Mouse (Mus musculus): ENCODE data around the gene Hmg20b.

The Hmg20b gene

DNA sequence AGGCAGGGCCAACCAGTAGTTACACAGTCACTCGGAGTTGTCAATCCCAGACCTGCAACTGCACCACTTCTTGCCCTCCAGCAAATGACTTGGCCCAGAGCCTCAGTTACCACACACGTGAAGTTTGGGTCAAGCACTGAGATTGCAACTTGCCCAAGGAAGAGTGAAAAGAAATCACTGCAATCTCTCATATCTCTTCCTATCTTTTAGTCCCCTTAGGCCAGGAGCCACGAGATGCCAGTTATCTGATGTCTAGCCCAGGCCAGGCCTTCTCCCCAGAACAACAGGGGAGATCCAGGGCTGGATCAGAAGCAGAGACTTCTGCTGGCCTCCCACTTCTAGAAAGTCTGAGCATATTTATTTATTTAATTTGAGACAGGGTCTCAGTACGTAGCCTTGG, 5.3 kb upstream of the Hmg20b start:
- in situ Hi-C loops (cut with MboI, MseI), result no loop called here

DNA sequence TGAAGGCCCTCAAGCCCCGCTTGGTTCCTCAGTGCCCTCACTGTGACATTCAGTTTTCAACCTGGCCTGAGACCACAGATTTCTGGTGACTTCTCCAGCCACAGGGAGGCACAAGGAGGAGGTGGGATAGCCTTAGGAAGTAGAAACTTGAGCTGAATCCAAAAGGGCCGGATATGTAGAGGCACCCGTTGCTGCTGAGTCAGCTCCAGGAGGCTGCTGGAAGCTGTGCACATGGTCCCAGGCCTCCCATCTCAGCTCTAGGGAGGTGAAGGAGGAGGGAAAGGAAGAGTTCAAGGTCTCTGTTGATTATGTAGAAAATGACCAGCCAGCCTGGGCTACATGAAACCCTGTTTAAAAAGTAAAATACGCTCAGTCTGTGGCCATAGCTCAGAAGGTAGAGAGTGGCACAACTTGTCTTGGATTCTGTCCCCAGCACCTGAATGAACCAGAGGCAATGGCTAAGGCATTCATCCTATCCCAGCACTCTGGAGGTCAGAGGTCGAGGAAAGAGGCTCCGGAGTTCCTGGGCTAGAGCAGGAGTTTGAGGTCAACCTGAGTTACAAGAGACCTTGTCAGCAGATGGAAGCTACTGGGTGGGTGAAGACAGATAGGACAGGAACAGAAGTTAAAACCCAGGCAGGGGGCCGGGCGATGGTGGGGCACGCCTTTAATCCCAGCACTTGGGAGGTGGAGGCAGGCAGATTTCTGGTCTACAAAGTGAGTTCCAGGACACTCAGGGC, 4.6 kb upstream of the Hmg20b start:
- in situ Hi-C loops (cut with MboI, MseI), result no loop called here

DNA sequence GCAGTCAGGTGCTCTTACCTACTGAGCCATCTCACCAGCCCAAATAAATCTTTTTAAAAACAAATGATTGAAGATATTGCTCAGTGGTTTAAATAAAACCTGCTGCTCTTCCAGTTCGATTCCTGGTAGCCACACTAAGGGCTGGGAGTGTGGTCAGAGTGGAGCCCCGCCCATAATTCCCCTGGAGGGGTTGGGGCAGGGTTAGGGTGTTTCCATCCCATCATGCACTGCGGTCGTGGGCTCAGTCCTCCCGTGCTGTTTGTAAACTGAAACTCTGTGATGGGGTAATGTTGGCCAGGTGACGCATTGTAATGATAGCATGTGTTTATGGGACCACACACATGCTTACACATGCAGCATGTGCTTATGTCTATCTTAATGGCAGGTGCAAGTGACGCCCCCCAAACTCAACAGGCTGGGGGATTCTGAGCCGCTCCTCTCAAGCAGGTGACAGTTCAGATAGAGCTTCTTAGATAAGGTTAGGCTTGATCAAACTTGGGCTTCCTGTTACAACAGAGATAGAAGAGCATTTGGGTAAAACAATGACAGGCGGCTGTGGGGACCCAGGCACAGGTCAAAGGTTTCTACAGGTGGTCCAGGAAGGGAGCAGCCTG, 1.5 kb upstream of the Hmg20b start:
- in situ Hi-C loops (cut with MboI, MseI), result no loop called here

DNA sequence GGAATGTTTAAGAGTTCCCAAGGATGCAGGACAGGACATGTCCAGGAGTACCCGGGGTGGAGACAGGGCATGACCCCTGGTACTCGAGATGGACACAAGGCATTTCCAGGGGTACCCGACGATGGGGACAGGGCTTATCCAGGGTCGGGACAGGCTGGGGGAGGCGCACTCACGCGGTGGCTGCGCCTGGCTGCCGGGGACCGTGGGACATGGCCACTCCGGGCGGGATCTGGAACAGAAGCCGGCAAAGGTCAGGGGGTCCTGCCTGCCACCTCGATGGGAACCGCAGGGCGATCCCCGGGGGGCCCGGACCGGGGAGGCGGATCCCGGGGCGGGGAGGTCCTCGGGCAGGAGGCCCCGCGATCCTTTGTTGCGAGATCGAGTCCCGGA, 324 bp downstream of the Hmg20b start:
- in situ Hi-C loops (cut with MboI, MseI), result loop anchor here (5.0 to 10.0 kb wide), 2 partner anchors 48 to 65 kb away; no protein-coding TSS in a partner anchor

DNA sequence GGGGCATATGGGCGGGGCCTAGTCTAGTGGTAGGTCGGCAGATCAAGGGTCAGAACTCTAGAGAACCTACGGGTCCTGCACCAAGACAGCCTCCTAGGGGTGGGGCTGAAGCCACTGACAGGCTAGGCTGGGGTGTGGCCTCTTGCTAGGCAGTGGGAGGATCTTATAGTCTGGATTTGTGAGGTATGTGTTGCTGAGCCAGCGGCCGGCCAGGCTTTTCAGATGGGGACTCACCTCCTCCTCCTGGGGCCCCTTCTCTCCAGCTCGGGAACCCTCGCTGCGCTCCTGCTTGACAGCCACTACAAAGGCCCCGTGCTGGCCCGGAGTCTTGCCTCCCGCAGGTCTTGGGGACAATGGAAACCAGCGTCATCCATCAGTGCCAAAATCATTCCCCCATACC, 1.1 kb downstream of the Hmg20b start:
- in situ Hi-C loops (cut with MboI, MseI), result loop anchor here (5.0 to 10.0 kb wide), 2 partner anchors 47 to 64 kb away; no protein-coding TSS in a partner anchor

DNA sequence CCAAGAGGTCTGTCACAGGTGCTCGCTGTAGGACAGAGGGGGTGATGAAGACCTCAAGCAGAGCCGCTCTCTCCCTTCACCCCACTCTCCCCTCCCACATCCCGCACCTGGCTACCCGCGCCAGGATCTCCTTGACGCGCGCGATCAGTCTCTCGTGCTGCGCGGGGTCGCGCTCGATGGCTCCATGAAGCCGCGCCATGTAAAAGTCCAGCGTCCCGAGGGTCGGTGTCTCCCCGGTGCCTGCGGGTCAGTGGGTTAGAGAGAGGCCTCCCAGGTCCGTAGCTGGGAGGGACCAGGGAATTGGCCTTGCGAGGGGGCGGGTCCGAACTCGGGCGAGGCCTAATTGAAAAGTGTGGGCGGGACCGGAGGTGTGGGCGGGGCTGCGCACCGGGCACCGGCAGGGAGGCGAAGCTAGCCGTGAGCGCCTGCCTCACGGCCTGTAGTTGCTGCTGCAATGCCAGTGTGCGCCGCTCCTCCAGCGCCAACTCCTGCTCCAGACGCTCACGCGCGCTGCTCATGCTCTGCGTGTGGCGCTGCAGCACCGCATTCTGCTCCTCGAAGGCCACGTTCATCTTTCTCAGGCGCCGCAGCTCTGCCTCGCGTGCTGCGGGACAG, 3.7 kb downstream of the Hmg20b start:
- in situ Hi-C loops (cut with MboI, MseI), result loop anchor here (5.0 to 10.0 kb wide), 2 partner anchors 44 to 62 kb away; no protein-coding TSS in a partner anchor

DNA sequence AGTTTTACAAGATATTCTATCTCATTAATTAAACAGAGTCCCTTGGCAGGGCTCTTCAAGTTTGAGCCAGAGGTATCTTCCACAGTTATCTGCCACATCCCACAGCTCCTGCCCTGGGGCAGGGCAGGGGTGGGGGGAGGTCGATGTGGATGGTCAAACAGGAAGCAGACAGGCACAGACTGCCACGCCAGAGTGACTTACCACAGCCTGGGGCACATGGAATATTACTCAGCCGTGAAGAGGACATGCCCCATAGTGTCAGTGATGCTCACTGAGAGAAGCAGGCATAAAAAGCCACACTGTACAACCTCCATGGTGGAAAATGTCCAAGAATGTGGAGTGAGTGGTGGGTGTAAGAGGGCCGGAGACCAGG, 5.1 kb downstream of the Hmg20b start:
- in situ Hi-C loops (cut with MboI, MseI), result loop anchor here (5.0 to 10.0 kb wide), 2 partner anchors 43 to 60 kb away; no protein-coding TSS in a partner anchor

DNA sequence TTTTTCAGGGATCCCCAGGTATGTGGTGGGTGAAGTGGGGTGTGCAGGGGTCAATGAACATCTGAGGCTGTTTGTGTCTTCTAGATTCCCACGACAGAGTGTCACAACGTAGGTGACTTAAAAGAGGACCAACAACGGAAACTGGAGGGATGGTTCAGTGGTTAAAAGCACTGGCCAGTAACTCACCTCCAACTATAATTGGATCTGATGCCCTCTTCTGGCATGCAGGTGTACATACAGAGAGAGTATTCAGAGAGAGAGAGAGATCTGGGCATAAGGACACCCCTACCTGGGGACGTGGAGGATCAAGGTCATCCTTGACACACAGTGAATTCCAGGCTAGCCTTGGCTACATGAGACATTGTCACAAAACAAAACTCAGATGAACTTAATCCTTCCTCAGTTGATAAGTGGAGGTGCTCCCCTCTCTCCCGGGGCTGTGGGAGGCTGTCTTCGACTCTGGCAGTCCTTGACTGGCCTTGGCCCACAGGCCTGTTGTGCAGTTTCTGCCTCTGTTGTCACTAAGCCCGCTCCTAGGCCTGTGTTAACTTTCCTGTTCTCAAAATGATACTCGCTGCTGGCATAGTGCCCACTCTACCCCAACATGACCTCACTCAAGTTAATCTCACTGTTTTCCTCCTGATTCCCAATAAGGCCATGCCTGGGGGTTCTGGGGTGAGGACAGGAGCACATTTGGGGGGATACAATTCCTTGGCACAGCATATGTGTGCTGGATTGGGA, 5.7 kb downstream of the Hmg20b start:
- in situ Hi-C loops (cut with MboI, MseI), result loop anchor here (5.0 to 10.0 kb wide), 2 partner anchors 42 to 60 kb away; no protein-coding TSS in a partner anchor

DNA sequence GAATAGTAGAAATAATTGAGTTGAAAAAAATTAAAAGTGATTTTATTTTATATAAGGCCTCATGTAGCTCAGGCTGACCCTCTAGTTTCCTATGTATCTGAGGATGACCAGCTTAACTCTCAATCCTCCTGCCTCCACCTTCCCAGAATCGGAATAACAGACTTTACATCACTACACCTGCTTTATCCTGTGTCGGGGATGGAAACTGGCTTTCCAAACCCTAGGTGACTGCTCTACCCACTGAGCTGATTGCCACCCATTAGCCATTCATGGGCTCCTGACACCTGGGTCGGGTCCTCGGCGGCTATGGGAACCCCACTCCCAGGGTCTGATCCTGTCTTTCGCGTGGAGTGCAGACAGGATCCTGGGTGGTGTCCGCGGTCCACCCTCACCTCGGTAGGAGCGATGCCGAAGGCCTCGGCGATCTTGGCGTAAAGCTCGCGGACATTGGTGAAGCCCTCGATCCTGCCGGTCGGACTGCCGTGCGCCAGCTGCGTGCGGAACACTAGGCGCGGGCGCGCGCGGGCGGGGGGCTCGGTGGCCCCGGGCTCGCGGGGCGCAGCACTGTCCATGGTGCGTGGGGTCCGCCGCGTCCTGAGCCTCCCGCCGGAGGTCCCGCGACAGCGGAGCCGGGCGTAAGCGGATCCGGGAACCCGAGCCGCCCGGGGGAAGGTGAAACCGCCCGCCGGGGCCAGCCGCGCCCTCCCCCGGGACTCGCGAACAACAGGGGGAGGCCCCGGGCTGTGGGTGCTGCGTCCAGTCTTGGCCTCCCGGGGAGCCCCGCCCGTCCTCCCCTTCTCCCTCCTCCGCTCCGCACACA, 7.4 kb downstream of the Hmg20b start, which contains the start of gene Gipc3:
Gipc3 (minus strand) TSS at position 581 of the 820 bp plus-strand sequence.
- in situ Hi-C loops (cut with MboI, MseI), result loop anchor here (10.0 kb wide), 1 partner anchor 58 kb away; no protein-coding TSS in a partner anchor

DNA sequence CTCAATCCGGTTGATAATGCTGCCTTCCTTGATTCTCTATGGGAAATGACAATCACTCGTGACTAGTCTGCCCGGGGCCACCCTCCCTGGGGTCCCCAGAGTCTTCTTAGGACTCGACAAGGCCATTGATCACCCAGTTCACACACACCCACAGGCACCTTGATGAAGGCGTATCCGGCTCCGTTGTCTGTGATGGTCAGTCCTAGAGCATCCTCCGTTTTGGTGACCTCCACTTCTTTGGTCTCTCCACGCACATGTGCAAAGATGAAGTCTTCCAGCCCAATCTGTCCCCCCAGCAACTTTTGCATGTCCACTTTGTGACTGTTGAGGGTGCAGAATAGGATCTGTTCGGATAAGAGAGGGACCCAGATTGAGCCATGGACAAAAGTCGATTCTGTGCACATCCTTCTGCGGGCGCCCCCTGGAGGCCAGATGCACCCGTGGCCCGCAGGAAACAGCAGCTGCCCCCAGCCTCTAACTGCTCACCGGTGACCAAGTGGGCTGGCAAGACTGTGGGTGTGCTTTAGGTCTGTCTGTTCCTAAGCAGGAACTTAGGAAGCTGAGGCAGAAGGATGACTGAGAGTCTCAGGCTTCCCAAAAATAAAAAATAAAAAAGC, 8.8 kb downstream of the Hmg20b start:
- in situ Hi-C loops (cut with MboI, MseI), result loop anchor here (10.0 kb wide), 1 partner anchor 57 kb away; no protein-coding TSS in a partner anchor

DNA sequence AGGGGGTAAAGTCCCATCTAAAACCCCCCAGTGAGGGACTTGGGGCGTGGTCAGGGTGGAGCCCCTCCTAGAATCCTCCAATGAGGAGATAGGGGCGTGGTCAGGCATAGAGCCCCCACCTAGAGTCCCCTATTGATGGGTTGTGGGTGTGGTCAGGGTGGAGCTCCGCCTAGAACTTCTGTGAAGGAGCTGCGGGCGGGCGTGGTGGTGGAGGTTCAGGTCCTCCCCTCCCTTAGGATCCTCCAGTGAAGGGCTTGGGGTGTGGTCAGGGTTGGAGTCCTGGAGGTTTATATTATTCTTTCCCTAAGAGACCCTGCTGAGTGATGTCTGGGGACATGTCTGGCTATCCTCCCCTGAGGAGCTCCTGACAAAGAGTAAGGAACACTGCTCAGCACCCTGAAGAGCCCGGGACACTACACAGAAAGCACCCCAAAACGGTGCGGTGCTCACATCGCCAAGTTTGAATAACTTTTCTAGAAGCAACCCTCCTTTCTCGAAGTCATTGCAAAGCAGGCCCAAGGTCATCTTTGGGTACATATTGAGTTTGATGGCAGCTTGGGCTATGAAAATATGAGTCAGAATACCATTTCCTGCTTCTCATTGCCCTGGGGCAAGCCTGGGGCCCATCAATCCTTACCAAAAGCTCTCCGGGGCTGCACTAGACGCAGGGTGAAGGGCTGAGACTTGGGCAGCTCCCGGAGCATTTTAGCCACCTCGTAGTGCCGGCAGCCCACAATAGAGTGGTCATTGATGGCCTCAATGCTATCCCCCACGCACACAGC, 9.5 kb downstream of the Hmg20b start:
- in situ Hi-C loops (cut with MboI, MseI), result loop anchor here (10.0 kb wide), 1 partner anchor 56 kb away; no protein-coding TSS in a partner anchor

DNA sequence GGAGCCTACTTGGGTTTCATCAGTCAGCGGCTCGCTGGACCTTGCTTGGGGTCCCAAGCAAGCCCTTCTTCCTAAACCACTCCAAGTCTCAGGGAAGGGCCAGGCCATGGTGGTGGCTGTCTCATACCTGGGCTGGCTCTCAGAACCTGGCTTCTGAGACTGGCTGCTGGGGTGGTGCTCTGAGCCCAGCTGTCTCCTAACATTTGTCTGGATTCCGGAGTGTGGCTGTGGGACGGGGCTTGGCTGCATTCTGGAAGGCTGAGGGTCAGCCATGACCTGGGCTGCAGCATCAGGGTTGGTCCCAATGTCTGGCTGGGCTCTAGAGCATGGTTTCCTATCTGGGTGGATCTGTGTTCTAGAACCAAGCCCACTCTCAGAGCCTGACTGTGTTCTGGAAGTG, 13.7 kb downstream of the Hmg20b start:
- in situ Hi-C loops (cut with MboI, MseI), result no loop called here

DNA sequence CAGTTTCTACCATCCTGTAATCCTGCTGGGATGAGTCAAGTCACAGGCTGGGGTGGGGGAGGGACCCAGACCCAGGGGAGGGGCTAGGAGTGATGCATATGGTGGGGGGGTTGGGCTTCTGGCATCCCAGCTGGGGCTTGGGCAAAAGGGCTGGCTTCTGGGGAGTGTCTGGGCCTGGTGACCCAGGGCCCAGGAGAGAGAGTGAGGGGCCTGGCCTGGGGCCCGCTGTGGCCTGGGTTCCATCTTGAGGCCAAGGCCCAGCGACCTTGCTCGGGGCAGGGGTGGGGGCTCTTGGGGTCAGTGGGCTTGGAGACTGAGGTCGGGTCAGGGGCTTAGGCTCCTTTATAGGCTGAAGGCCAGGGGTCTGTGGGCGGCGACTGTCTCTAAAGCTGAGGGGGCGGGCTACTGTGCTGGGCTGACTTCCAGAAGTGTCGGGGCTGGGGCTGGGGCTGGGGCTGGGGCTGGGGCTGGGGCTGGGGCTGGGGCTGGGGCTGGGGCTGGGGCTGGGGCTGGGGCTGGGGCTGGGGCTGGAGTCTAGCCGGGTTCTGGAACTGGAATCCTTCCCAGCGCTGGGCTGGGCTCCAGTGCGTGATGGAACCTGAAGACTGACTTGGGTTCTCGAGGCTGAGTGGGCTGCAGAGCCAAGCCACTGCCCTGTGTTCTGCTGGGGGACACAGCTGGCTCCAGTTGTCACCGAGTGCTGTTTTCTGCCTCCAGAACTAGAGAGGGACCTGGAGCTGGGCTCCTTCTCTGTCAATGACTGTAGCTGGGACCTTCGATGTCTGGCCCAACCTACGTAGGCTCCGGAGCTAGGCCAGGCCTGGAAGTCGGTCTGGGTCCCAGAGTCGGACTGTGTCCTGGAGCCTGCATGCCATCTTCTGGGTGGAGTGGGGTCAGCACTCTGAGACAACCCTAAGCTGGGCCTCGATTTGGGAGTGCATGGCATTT, 14.6 kb downstream of the Hmg20b start:
- in situ Hi-C loops (cut with MboI, MseI), result no loop called here

DNA sequence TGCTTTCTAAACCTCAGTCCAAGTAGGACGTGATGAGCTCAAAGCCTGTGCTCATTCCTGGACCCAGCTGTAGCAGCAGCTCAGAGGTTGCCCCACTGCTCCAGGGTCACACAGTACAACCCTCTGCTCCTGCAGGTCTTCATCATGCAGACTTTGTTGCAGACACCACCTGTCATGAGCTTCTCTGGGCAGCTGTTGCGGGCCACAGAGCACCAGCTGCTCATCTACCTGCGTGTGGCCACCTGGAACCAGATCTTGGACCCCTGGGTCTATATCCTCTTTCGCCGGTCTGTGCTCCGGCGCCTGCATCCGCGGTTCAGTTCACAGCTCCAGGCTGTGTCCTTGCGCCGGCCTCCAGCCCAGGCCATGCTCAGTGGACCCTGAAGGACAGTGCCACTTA, 16.0 kb downstream of the Hmg20b start:
- in situ Hi-C loops (cut with MboI, MseI), result loop anchor here in 1 of 2 experiments (5.0 kb wide), 1 partner anchor 93 kb away; no protein-coding TSS in a partner anchor

DNA sequence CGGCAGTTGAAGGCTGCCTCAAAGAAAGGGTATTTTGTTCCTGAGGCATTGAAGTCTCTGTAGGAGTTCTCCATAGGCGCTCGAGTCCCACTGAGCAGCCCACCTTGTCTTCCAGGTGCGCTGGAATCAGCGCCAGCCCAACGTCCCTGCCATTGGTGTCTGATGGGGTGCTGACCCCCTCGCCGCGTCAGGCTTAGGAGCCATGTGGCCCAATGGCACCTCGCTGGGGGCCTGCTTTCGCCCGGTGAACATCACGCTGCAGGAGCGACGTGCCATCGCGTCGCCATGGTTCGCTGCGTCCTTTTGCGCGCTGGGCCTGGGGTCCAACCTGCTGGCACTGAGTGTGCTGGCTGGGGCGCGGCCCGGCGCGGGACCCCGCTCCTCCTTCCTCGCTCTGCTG, 18.0 kb downstream of the Hmg20b start:
- in situ Hi-C loops (cut with MboI, MseI), result loop anchor here in 1 of 2 experiments (5.0 kb wide), 1 partner anchor 95 kb away; no protein-coding TSS in a partner anchor

DNA sequence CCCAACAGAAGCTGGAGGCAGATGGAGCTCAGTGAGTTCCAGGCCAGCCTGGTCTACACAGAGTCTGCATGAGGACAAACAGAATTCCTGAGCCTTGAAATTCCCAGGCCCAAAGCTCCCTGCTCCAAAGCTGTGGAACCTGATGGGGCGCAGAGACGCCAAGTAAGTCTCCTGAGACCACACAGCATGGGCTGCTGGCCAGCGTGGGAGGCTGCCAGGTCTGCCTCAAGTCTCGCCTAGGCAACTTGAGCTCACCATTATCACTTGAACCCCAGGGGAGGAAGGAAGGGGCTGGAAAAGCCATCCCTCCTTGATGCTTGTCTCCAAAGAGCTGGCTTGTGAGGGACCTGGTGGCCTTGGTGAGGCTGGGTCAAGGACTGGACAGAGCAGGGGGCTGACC, 20.3 kb downstream of the Hmg20b start:
- in situ Hi-C loops (cut with MboI, MseI), result loop anchor here in 1 of 2 experiments (5.0 kb wide), 1 partner anchor 97 kb away; no protein-coding TSS in a partner anchor

DNA sequence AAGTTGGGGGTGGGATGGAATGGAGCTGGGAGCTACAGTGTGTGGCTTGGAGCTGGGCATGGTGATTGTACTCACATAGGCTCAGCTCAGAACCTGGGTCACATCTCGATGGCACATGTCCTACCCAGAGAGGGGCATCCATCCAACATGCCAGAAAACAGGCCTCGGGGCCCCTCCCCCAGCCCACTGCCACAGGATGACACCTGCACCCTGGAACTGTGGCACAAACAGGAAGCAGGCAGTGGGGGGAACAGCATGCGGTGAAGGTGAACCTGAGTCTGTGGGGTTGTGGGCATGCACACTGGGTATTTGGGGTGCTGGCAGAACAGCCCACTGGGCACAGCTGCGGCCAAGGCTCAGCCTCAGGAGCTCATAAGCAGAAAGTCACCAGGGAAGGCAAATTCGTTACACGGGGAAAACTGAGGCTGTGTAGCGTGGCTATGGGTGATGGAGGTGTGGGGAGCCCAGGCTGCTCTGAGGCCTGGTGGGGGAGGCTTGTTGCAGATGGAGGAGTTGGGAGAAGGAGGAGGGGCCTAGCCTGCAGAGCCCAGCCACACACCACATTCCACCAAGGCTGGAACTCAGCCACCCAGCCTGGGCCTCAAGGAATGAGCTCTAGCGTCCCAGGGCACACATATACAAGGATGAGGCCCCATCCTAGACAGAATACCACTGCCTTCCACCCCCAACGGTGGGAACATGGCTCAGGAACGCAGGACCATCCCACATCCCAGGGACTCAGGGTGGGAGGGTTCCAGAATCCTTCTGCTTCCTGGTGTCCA, 20.9 kb downstream of the Hmg20b start:
- in situ Hi-C loops (cut with MboI, MseI), result no loop called here
